Mouse (Mus musculus) skeletal muscle tissue, adult 2 months (tissue): ENCODE measurements around the gene Ube3b.

Experiments used
- DNase-seq: peaks from one replicate; pipeline ENCODE4 v3.0.0-alpha.2; 2012; ENCODE audit warnings: low read depth, low spot score

Gene Ube3b

DNA sequence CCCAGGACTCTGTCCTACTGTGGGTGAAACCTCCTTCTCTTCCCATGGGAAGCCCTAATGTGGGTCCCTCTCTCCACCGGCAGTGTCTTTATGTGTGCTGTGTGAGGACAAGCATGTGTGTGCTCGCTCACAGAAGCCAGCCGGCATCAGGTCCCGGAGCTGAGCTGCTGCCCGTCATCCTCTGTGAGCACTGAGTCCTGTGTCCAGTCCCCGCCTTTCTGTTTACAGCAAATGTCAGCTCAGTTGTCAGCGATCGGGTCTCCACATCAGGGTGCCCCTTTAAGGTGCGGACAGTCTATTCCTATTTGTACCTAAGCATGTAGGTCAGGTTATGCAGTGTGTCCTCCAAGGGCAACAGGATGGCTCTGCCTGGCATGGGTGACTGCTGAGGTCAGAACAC lies 6.8 kb upstream of the Ube3b start:
- DNase-seq: no peak

DNA sequence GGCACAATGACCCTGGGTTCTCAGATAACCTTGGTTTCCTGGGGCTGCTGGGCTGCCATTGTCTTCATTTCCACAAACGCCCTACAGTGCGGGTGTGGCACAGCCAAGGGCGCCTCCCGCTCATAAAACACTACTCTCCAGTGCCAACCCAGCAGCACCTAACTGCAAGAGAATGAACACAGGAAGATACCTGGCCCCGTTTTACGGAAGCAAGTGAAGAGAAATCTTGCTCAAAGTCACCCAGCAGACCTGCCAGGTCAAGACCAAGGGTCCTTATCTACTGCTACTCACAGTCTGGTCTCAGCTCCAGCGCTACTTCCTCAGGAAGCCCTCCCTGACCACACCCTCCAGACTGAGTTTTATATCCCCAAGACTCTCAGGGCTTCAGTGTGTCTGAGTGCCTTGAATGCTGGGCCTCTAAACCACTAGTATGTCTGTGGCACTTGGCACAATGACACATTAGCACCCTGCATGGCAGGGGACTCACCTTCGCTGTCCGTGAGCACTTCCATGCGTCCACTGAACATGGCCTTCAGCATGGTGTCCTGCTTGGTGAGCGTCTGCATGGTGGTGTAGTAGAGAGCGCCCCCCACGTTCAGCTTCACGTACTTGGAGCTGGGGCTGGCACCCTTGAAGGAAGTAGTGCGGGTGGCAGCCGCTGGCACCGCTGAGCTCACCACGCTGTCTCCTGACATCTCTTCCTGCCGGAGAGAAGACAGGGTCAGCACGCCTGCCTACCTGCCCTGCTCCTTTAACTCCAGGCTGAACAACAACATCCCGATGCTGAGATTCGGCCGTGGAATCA lies 5.8 kb upstream of the Ube3b start:
- no peak for DNase-seq

DNA sequence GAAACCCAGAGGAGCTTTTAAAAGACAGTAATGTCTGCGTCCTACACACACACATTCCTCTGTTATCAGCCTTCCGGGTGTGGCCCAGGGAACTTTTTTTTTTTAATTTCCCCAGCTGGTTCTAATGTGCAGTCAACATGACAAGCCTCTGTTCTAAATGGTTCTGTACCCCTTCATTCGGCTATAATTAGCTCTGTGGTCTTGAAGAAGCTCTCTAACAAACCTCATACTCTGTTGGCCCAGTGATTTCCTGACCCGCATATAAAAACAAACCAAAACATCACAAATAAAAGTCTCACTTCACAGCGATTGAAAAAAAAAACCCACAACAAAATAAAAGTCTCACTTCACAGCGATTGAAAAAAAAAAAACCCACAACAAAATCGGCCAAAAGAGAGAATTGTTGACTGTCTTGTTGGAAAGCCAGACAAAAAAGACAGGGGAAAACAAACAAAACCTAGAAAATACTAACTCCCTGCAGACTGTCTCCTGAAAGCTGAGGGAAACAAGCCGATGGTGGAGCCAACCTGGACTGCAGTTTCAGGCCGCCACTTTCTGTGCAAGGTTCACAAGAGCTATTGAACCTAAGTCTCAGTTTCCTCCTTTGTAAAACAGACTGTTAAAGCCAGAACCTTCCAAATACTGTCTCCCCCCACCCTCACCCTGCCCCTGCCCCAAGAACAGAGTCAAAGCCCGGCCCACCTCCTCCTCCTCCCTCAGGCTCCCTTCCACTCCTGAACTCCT lies 2.1 kb upstream of the Ube3b start:
- no peak for DNase-seq

DNA sequence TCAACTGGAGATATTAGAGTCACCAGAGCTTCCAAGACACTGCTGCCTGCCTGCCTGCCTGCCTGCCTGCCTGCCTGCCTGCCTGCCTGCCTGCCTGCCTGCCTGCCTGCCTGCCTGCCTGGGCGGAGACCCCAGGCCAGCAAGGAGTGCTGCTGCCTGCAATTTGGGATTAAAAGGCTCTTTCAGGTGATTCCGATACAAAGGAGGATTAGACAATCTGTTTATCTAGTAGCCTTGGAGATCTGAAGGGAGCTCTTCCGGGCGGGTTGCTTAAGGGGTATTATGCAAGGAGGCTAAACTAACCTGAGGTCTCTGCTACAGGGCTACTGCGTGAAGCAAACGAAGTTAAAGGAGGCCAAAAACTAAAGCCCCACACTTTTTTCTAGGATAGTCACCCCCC lies 1.5 kb upstream of the Ube3b start:
- DNase-seq: no peak

DNA sequence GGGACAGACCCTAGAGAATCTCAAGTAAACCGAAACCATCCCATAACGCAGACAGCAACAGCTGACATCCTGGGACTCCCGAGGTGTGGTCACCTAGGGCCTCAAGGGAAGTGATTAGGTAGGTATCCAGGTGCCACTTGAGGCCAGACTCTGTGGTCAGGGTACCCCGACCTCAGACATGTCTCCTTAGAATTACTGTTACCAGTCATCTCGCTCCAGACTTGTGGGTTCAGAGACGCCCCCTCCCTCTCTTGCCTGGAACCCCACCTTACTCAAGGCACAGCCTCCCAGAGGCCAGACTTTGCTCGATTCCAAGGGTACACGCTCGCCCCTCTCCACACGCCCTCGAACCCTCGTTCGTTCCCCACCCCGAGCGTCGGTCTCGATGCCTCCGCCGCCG lies 644 bp upstream of the Ube3b start:
- DNase-seq: no peak

DNA sequence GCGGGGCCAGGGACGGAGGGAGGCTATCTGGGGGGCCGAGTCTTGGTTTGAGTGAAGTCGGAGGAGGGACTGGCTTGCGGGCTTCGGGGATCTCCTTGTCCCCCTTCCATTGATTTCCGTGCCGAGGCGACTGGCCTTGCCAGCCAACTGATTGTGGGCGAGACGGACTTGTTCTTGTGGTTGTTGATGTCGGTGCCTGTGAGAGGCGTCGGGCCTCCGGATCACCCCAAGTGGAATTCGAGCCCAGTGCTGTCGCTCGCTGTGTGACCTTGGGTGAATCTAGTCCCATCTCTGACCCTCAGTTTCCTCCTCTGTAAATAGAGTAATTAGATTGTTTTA lies 575 bp downstream of the Ube3b start:
- DNase-seq: no peak

DNA sequence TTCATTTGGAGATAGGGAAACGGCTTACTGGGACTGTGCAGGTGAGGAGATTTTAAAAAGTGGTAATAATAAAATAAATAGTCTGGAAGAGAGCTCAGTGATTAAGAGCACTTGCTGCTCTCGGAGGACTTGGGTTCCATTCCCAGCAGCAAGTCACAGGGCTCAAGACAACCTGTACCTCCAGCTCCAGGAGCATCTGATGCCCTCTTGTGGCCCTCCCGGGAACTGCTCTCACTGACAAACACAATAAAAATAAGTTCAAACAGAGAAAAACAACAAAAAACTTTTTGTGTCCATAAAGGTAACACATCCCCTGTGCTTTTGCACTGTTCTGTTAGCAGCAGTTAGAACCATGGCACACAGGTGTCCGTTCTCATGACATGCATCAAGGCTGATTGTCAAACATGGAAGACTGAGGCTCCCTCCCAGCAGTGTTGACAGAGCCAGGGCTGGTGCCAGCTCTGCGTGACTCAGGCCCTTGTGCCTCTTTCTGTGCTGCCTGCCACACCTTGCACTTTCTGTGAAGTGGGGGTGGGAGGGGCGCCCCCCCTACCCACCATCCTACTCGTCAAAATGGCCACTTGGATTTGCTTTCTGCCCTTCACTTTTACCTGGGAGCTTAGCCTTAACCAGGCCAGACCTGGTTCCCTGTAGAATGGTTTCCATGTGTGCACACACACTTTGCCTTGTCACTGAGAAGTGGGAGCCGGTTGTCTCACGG lies 2.9 kb downstream of the Ube3b start:
- DNase-seq: no peak

DNA sequence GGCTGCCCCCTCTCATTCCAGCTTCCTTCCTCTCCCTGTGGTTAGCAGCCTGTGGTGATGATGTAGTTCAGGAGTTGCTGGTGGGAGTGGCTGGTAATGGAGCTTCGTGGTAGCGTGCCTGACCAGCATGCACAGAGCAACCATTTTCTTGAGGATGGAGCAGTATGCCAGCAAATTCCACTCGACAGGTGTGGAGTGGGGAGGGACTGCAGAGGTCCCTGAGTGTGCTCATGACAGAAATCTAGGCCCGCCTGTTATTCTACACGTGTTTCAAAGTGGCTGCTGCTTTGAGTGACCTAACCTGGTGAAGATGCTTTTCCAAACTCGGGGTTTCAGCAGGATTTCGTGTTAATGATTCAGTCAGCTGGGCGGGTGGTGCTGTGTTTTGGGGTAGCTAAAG lies 4.0 kb downstream of the Ube3b start:
- DNase-seq: no peak

DNA sequence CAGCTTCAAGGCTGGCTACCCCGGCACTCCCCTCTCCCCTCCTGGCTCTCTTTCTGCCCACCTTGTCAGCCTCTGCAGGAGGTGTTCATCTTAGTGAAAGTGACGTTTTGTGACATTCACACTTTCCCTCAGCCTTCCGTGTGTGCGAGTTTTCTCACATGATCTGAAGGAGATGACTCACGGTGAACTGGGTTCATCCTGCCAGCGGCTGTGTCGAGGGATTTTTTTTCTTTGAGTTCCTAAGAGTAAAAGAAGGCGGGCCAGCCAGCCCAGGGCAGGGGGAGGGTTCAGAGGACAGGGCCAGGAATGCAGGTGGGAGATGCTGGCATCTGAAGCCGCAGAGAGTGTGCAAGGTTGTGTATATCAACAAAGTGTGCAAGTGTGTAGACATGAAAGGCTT lies 12.8 kb downstream of the Ube3b start:
- DNase-seq: no peak

DNA sequence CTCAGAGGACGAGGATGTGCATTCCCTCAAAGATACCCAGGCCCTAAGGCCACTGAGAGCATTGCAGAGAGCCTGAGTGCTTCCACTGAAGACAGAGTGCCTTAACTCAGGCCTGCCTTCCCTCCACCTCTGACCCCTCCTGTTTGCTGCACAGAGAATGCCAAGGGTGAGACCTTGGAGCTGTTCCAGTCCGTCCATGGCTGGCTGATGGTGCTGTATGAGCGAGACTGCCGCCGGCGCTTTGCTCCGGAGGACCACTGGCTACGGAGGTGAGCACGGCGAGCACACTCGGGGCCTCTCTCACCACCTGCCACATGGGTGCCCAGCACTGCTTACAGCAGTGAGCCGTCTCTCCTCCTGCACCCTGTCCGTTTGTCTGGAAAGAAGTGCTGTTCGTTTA lies 26.2 kb downstream of the Ube3b start:
- DNase-seq: no peak

DNA sequence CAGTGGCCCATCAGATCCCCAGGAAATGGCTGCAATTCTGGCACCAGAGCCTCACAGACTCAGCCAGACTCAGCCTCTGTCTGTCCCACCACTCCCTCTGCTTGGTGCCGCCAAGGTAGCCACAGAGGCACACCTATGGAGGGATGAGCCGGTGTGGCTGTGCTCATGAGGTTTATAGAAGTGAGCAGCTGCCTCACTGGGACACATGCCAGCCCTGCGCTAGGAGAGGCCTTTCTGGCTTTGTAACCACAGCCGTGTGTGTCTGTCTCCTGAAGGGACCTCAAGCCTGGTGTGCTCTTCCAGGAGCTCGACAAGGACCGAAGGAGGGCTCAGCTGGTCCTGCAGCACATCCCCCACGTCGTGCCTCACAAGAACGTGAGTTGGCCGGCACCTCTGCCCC lies 26.9 kb downstream of the Ube3b start:
- peak; percentile 52 for DNase-seq

DNA sequence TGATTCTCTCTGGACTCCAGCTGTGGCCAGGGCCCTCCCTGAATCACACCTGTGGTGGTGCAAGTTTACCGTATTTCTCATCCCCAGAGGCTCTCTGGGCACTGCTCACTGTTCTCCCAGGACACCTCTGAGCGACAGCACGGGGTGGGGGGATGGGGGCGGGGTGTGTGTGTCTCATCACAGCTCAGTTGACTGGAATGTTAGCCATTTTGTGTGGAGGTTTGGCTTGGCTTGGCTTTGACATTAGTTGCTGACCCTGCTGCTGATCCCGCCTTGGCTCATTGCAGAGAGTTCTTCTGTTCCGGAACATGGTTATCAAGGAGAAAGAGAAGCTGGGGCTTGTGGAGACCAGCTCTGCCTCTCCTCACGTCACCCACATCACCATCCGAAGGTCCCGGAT lies 27.4 kb downstream of the Ube3b start:
- no peak for DNase-seq

DNA sequence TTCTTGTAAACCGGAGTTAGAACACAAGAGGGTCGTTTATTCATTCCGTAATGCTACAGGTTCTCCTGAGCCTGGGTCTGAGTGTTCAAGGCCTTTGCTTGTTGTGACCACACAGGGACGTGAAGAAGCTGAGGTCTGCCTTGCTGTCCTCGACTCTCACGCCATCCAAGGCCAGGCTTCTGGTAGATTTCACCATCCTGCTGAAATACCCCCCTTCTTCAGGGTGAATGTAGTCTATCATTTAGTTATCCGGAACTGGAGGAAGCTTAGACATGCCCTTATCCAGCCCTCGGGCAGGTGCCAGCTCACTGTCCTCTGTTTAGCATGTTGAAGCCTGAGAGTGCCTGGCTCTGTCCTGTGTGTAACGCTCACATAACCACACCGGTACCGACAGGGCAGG lies 28.4 kb downstream of the Ube3b start:
- no peak for DNase-seq

DNA sequence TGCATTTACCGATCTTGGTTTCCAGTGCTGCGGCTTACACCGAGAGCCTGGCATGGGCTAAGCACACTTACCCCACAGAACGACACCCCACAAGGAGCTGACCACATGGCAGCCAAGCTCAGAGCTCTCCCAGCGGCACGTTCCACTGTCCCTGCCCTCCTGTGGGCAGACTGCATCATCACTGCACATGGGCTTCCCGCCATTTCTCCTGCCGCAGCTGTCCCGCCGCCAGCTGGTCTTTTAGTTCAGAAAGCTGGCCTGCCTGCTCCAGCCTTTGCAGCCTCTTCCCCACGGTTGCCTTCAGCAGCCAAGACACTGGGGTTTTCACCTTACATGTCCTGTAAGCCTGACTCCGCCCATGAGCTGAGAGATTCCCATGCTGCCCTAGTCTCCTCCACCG lies 30.0 kb downstream of the Ube3b start:
- no peak for DNase-seq

DNA sequence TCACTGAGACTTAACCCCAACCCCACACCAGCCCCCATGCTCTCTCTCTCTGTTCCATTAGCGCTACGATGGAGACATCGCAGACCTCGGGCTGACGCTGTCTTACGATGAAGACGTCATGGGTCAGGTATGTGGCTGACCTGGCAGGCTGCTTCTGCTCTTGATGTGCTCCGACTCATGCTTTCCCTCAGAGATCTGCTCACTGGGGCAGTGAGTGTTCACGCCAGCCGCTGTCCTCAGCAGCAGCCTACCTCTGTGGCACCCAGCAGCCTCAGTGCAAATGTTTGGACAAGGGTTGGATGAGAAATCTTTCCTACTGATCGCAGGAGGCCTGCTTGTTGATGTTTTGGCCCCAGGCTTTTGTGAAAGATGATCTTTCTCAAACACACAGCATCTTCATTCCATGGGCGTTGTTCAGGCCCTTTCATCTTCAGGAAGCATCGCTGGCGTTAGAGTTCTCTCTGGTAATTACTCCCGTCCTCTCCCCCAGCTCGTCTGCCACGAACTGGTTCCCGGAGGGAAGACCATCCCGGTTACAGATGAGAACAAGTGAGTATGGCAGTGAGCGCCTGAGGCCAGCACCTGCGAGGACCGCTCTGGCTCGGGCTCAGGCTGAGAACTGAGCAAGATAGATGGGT lies 32.1 kb downstream of the Ube3b start:
- no peak for DNase-seq

DNA sequence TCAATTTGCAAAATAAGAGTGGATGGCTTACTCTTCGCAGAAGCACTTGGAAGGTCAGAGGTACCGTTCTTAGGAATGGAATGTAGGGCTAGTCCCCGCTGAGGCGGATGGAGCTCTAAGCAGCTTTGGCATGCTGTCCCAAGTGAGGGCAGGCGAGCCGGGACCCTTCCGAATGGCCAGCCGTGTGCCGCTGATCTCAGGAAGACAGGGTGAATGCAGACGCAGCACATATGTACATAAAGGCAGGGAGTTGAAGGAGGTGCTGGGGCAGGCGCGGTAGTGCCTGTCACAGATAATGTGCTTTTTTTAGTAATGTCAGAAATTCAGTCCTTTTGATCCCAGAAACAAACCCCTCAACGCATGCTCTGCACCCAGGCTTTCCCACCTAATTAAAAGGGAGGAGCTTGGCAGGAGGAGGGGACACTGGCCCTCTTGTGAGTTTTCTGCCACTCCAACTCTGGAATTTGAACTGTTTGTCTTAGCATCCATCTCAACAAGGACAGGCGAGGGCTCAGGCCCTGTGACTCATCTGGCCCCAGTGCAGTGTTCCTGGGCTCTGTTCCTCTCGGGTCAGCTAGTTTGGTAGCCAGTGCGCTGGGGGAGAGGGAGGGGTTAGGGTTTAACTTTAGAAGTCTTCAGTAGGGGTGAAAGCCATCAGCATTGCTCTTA lies 32.8 kb downstream of the Ube3b start:
- peak; percentile 46 for DNase-seq

DNA sequence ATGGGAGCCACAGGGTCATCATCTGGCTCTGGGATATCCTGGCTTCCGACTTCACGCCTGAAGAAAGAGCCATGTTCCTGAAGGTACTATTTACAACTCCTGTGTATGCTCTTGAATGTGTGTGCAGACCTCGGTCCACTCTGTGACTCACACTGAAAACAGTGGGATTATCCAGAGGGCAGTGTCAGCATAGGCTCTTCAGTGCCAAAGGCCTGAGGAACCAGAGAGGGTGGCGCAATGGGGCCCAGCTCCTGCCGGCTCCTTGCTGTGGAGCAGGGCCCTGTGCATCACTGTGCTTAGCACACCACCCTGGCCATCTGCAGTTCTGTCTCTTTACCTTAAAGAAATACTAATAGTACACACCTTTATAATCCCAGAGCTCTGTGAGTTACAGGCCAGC lies 35.2 kb downstream of the Ube3b start:
- DNase-seq: no peak

DNA sequence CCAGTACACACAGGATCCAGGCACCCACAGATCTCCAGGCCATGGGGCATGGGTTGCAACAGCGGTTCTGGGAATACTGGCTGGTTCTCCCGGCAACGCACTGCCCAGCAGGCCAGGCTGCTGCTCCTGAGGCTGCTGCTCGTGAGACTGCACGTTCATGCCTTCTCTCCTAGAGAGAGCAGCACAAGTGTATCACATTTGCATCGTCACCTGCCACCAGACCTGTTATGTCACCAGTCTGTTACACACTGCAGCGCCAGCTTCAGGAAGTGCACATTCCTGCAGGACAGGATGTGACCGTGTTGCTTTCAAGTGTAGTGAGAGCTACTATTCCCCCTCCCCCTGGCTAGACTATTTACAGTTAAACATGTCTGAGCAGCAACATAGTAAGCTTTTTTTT lies 36.4 kb downstream of the Ube3b start:
- DNase-seq: no peak

DNA sequence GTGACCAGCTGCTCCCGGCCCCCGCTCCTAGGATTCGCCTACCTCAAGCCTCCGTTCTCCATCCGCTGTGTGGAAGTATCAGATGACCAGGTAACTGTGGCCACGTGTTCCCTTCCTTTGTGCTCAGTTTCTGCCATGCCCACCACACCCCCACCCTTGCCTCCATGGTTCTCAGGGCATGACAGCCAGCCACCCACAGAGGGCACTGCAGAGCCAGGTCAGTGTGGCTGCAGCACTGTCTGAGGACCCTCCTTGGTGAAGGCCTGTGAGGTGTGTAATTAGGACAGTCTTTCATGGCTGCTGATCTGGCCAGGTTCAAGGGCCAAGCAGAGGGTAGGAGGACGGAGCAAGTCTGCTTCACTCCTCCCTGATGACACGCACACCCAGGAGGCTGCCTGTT lies 38.1 kb downstream of the Ube3b start:
- no peak for DNase-seq

DNA sequence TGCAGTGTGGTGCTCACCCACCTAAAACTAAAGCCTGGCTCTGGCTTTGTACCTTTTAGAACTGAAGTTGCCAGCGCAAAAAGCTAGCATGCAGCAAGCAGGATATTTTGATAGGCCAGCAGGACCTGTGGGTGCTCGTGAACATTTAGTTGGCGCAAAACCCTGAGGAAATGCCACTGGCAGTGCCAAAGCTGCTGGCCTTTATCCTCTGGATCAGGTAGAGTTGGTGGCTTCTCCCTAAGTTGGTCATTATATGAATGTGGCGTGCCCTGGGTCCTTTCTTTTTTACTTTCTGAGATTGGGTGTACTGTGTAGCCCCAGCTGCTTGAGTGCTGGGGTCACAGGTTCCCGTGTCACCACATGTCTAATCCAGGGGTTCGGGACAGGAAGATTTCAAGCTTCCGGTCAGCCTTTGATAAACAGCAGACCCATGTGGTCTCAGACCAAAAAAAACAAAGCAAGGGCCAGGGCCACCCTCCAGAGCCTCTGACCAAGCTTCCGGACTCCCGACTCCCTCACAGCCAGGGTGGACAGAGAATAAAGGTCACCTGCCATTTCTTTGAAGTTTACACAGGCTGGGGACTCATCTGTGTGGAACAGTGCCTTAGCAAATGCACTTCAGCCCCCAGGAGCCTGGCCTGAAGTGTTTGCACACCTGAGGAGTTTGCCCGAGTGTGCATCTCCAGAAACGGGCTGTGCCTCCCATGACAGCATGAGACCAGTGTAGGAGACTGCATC lies 41.3 kb downstream of the Ube3b start:
- DNase-seq: no peak

DNA sequence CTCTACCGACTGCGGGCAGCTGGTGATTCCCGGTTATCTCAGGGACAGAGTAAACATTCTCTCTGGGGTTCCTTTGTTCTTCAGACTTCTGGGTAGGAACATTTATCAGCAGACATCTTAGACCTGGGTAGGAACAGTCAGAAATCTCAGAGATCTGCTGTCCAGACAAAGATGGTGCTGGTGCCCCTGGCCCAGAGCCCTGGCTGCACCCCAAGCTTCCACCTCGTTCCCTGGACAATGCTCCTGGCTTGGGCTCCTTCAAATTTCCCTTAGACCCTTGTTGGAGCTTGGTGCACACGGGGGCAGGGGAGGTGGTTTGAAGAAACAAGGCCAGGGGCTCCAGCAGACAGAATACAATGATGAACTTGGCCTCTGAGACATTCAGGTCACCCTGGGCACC lies 42.2 kb downstream of the Ube3b start:
- no peak for DNase-seq
